Mouse (Mus musculus): Measurements from ENCODE around the gene Ranbp1.
"Not testable (repeated sequence)": the region's sequence is repeated elsewhere in the genome, so short reads cannot be mapped to it uniquely, and the experiment has no call there.

Ranbp1 gene

DNA sequence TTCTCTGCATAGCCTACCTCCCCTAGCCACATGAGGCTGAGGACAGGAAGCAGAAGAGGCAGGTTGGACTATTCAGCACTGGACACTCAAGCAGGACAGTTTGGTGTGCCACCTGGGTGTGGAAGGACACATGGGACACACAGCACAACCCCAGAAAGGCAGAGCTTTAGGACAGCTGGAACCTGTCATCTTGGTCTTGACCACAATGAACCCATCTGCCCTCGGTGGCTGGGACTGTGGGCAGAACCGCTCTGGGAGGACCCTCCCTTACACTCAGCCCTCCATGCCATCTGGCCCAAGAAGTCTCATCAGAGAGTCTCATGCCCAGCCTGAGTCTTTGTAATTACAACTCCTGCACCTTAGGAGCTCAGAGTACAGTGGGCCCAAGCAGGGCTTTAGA lies 48.5 kb downstream of the Ranbp1 start:
- no peak for DNase-seq

DNA sequence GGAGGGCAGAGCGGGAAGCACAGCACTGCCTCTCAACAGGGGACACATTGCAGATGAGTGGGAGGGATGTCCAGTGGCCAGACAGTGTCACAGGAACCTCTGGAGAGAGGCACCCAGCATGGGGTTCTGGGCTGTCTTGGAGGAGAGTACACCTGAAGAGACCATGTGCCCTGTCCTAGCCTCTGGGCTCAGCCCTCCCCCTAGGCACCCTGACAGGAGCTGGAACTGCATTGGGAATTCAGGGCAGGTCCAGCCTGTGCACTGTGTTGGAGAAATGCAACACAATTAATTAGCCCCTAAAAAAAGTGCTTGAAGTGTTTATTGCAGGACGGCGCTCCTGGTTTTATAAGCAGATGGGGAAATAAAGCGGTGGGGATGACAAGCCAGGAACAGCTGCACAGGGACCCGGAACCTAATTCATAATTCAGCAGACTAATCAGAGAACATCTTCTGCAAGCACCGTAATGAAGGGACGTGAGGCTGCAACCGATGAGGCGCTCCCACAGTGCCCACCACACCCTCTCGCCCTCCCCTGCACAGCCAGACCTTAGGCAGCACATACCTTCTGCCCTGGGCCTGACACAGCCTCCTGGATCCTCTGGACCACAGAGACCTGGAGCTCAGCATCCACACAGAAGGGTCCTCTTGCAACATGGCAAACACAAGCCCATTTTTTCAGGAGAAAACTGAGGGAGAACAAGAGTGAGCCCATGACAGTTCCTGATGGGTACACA lies 50.0 kb downstream of the Ranbp1 start:
- no peak for DNase-seq

GRCm38 (mm10) chr16:18197881-18198280 lies 50.7 kb downstream of the Ranbp1 start:
- DNase-seq = no peak

DNA sequence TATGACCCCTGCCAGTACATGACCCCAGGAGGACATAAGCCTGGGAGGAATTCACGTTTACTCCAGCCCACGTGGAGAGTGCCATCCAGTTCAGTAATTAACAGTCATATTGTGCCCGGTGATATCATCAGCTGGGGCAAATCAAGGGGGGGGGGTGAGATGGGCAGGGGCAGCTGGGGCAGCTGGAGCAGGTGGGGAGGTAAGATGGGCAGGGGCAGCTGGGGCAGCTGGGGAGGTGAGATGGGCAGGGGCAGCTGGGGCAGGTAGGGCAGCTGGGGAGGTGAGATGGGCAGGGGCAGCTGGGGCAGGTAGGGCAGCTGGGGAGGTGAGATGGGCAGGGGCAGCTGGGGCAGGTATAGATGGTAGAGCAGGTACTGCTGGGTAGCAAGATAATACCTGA lies 53.0 kb downstream of the Ranbp1 start:
- not testable (repeated sequence) for DNase-seq

- no peak for DNase-seq
Observed at GRCm38 (mm10) chr16:18195068-18195467, 53.5 kb downstream of the Ranbp1 start.

- DNase-seq = peak in 1 of 2 experiments; percentile 51
Observed at GRCm38 (mm10) chr16:18194208-18194985, 54.1 kb downstream of the Ranbp1 start.

GRCm38 (mm10) chr16:18191006-18191405 lies 57.5 kb downstream of the Ranbp1 start:
- no peak for DNase-seq

Data from cerebellum, postnatal 10 days (tissue).